Mouse (Mus musculus) telencephalon, adult 2 months (tissue): ENCODE data around the gene Nfe2l1.
"Not testable (repeated sequence)": the region's sequence is repeated elsewhere in the genome, so short reads cannot be mapped to it uniquely, and the experiment has no call there.

Source experiments
- DNase-seq: peaks from one replicate; pipeline ENCODE4 v3.0.0-alpha.2; 2011; ENCODE audit warnings: low read depth, low spot score

Nfe2l1 gene

DNA sequence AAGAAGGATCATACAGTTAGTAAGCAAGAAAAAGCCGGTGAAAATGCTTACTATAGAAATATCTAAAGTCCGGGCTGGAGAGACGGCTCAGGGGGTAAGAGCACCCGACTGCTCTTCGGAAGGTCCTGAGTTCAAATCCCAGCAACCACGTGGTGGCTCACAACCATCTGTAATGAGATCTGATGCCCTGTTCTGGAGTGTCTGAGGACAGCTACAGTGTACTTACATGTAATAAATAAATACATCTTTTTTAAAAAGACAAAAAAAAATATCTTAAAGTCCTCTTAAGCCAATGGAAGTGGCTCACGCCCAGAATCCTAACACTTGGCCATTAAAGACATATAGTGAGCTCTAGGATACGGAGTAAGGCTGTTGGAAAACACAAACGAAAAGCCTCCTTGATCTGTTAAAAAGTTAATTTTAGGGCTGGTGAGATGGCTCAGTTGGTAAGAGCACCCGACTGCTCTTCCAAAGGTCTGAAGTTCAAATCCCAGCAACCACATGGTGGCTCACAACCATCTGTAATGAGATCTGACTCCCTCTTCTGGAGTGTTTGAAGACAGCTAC is 51.6 kb downstream of the Nfe2l1 start:
- DNase-seq: not testable (repeated sequence)

DNA sequence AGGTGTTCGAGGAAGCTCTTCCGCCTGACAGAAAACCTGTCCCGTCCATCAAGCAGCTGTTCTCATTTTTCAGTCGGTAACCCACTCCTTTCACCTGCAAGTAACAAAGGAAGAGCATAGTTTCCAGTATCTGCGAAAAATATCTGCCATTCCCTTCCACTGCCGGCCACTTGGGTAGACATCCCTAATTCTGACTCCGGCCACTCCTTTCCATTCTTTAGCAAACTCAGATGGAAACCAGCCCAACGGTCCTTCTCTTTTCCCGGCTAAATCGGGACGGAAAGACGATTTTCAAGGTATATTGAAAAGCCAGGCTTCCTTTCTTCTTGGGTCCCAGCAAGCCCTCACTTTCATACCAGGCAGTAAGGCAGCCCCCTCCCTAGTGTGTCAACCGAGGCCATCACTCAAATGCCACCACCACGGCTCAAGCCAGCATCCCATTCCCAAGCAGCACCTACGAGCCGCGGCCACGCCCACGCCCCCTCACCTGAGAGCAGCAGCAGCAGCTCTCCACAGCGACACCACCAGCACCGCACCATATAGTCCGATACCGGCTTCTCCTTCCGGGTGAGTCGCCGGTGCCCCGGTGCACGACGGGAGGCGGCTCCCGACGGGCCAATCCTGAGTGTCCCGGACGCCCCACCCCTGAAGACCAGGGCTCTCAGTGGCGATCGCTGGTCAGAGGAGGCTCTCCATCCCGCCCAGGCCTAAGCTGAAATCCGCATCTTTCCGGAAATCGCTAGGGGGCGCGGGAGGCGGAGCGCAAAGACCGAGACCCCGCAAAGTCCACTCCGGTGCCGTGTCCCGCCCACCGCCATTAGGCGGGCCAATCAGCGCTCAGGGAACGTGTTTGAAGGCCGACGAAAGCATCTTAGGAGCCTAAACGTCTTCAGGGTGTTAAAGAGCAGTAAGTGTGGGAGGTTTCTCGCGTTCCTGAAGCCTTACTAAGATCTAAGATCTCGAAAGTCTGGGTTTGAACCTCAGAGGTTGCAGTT is 52.5 kb downstream of the Nfe2l1 start, which contains the start of gene Snx11:
Gene Snx11 (minus strand): TSS at position 592 of the 995 bp plus-strand sequence.
- DNase-seq: peak; percentile 98

DNA sequence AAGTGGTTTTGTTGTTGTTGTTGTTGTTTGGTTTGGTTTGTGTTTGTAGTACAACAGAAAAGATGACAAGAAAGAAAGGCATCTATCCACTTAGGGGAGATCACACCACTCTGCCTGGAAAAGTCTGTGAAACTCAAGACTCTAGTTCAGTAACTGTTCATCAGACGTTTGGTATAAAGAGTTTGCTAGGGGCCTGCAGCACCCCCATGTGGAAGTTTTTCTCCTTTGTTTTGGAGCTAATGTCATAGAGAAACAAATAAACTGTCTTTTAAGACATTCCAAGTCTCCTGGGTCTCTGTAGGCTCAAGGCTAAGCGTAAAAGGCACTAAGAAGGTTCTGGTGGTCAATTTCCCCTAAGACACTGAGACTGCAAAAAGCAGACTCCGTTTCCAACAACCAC is 53.7 kb downstream of the Nfe2l1 start:
- DNase-seq: no peak

DNA sequence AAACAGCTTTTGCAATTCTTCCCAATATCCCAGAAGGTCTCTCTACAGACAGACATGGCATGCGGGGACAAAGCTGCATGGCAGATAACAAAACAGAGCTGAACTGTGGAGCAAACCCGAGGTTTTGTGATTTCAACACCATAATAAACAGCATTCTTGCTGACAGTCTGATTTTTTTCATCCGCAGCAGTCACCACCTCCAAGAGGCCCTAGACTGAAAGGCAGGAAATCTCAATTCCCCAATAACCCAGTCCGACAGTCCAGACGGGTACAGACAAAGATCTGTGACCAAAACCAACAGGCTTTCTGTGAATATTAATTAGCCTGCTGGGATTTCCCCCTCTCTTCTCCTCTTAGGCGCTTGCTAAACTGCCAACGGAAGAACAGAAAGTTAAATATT is 54.1 kb downstream of the Nfe2l1 start:
- no peak for DNase-seq

DNA sequence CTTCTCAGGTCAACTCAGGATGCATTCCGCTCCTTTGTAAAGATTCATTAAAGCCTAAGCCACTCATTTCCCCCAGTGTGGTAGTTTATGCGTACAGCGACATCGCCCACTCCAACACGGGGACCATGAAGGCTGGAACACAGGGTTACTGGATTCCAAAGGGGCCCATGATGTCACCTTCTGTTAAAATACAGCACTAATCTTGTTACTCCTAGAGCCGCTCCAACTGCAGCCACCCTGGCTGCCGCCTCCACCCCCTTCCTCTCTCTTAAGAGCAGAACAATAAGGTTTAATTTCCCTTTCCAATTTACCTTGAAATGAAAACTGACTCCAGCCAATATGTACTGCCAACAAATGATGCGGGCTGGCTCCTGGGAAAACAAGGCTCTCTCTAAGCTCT is 54.7 kb downstream of the Nfe2l1 start:
- no peak for DNase-seq

DNA sequence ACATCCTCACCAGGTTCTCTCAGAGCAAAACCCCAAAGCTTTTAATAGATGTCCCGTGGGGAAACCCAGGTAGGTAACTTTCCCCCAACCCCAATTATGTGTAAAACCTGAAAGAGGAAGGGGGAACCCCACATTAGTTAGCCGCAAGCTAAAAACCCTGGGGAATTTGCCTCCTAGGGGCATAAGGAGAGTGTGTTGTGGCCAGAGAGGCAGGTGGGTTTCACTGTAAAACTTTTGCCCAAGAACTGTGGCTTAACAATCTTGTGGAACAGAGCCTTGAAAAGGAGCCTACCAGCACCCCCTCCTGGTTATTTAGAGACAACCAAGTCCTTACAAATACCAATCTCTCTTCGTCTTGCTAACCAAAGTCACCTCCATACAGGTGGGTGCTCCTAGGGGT is 55.2 kb downstream of the Nfe2l1 start:
- DNase-seq: no peak

DNA sequence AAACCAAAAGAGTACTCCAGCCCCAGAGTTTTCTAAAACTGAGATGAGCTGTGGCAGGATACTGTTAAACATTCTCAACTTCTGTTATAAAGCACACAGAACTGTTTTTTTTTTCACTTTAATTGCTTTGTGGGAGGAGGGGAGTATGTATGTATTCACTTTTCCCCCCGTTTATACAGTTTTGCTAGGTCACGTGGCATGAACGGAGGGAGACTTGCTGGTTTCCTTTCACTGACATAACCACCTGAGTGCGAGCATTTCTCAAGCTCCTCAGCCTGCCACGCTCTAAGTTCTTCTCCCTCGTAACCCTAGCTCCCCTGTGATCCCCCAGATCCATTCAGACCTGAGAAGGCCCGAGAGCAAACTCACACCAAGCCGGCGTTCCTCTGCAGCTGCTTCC is 57.4 kb downstream of the Nfe2l1 start:
- no peak for DNase-seq

DNA sequence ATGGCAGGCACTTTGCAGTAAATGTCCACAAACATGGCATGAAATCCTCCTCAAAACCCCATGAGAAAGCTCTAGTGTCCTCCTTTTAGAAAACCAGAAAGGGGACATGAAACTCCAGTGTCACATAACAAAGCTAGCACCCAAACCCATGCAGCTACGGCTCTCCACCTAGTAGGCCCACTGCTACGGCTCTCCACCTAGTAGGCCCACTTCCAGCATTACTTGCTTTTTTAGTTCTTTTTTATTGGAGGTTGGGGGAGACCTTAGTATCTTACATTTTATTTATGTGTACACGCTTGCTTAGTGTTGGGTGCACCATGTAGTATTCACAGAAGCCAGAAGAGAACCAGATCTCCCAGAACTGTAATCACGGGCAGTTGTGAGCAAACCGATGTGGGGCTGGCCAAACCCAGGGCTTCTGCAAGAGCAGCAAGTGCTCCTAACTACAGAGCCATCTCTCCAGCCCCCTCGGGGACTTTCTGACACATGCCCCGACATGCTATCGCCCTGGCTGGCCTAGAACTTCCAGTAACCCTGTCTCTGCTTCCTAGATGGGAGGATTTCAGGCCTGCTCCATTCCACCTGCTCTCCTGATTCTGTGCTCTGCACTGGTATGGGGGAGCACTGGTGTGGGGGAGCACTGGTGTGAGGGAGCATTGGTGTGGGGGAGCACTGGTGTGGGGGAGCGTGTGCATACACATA is 58.3 kb downstream of the Nfe2l1 start:
- DNase-seq: no peak

DNA sequence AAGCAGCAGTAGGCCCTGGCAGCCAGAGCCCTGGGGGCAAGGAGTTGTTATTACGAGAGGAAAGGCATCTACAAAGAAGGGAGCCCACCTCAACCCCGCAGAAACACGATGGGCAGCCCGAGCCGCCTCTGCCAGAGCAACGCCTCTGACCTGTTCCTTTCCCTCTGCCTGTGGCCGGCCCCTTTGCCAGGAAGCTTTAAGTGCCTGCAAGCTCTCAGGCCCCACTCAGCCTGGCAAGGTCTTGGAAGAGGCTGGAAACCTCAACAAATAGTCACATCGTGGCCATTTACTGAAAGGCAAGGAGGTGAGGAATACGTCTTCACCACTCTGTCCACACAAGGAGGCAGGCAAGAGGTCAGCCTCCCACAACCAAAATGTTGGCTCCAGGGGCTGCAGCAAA is 61.5 kb downstream of the Nfe2l1 start:
- DNase-seq: no peak
